Mouse (Mus musculus) kidney, postnatal 0 days (tissue): ENCODE measurements around the gene Zfp553. TPM values are rescaled to one million over a fixed set of nuclear protein-coding genes. Genes with fewer than 3 reads are reported as not detected.

ENCODE experiments used
- ATAC-seq: fragments of 200-750 bp; cut with Nextera tagmentation; replicated peaks from 2 replicates; pipeline ENCODE4 v1.8.0; 2017; ENCODE audit warnings: low read depth, moderate number of reproducible peaks, moderate TSS enrichment, moderate library complexity; ENCODE audit not compliant: low FRiP score
- DNase-seq: peaks from one replicate; pipeline ENCODE4 v3.0.0-alpha.2; 2016; ENCODE audit warnings: low spot score
- H3K27ac ChIP-seq: fragments of 300-500 bp; sonication (generic); 2 replicates; pipeline ENCODE4 v1.5.1; 2014; ENCODE audit warnings: mild to moderate bottlenecking
- H3K27me3 ChIP-seq: fragments of 300-500 bp; sonication (generic); 2 replicates; pipeline ENCODE4 v1.6.1; 2014; ENCODE audit warnings: low read length, mixed read lengths; ENCODE audit not compliant: insufficient read depth
- H3K36me3 ChIP-seq: fragments of 300-500 bp; sonication (generic); 2 replicates; pipeline ENCODE4 v1.6.1; 2014; ENCODE audit warnings: low read length, mixed read lengths; ENCODE audit not compliant: insufficient read depth
- H3K4me1 ChIP-seq: fragments of 300-500 bp; sonication (generic); replicated peaks from 2 replicates; pipeline ENCODE4 v1.6.1; 2014; ENCODE audit warnings: antibody characterized with exemption, low read length, mixed read lengths; ENCODE audit not compliant: insufficient read depth
- H3K4me2 ChIP-seq: fragments of 300-500 bp; sonication (generic); 2 replicates; pipeline ENCODE4 v1.6.1; 2014; ENCODE audit warnings: mild to moderate bottlenecking, low read length, moderate library complexity, mixed read lengths
- H3K4me3 ChIP-seq: fragments of 300-500 bp; sonication (generic); replicated peaks from 2 replicates; pipeline ENCODE4 v1.5.1; 2014; ENCODE audit warnings: low read depth, low read length
- H3K9ac ChIP-seq: fragments of 300-500 bp; sonication (generic); 2 replicates; pipeline ENCODE4 v1.6.1; 2014; ENCODE audit warnings: low read depth, low read length
- H3K9me3 ChIP-seq: fragments of 300-500 bp; sonication (generic); replicated peaks from 2 replicates; pipeline ENCODE4 v1.6.1; 2016; ENCODE audit warnings: low read length, inconsistent platforms, mixed read lengths
- CTCF ChIP-seq: IDR thresholded peaks from 2 replicates; pipeline ENCODE4 v1.5.1; 2016; ENCODE audit warnings: antibody characterized with exemption, low read depth, mild to moderate bottlenecking, moderate library complexity
- WGBS: fragments of 180-500 bp; shearing (Covaris S2); extraction: QIAGEN DNeasy Blood & Tissue Kit; methylation state at CpG from one replicate; pipeline ENCODE4 v1.1.7; 2014; 5-methylcytosine and 5-hydroxymethylcytosine counted together
- polyA plus RNA-seq: library from polyadenylated mRNA; unstranded; fragments of >200 nt; fragmentation: Nextera tagmentation; extraction: Ambion mirVana; gene quantifications from 2 replicates; pipeline ENCODE4 v1.2.1, GENCODE M21; 2015

The Zfp553 gene
- polyA plus RNA-seq, 1 experiment from 2014 or later = 22.3 TPM

- 86% methylated on average over 2 of the region's 2 CpGs for WGBS
- H3K4me2 ChIP-seq = no peak overlapping the region
- H3K36me3 ChIP-seq = peaks cover 16% of the 10 kb centered on the region; the same call in 1 of the 2 replicates
- no peak for DNase-seq
- H3K27ac ChIP-seq = no peak overlapping the region
- H3K27me3 ChIP-seq = no peaks in the 10 kb centered on the region
- H3K4me1 ChIP-seq = peaks cover 10% of the 10 kb centered on the region
- no peak for TF ChIP-seq CTCF
- H3K9ac ChIP-seq = no peak overlapping the region
- H3K9me3 ChIP-seq = no peaks in the 10 kb centered on the region
- no peak overlapping the region for H3K4me3 ChIP-seq
- ATAC-seq = no peak
These were observed 37.4 kb downstream of the Zfp553 start for GRCm38 (mm10) chr7:127270256-127270655.

- Histone ChIP-seq H3K9me3 (no peaks in the 10 kb centered on the region), H3K27me3 (no peaks in the 10 kb centered on the region), H3K4me3 (no peak overlapping the region), H3K4me1 (peaks cover 10% of the 10 kb centered on the region), H3K4me2 (no peak overlapping the region), H3K36me3 (peaks cover 16% of the 10 kb centered on the region; the same call in 1 of the 2 replicates), H3K27ac (no peak overlapping the region), H3K9ac (no peak overlapping the region)
- no peak for ATAC-seq
- no peak for DNase-seq
- 87% methylated on average over 5 of the region's 5 CpGs for WGBS
- TF ChIP-seq CTCF = no peak
These were observed 37.8 kb downstream of the Zfp553 start for GRCm38 (mm10) chr7:127270666-127271065.

DNA sequence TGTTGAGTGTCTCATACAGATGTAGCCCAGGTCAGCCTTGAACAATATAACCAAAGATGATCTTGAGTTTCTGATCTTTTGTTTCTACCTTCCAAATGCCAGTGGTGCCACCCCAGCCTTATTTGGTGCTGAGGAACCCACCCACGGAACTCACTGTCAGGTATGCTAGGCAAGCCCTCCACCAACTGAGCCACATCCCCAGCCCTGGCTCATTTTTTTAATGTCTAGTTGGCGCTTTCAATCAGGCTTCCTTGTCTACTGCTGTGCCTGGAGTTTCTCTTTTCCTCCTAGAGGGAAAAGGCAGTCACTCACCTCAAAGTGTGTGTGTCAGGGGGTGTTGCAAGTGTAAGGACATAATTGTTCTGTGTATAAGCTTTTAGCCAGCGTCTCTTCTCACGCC, 38.2 kb downstream of the Zfp553 start:
- peaks cover 10% of the 10 kb centered on the region for H3K4me1 ChIP-seq
- H3K4me2 ChIP-seq = peak overlapping the region; percentile 32
- H3K9me3 ChIP-seq = no peaks in the 10 kb centered on the region
- ATAC-seq = no peak
- no peak for DNase-seq
- no peak overlapping the region for H3K4me3 ChIP-seq
- H3K27ac ChIP-seq = no peak overlapping the region
- 92% methylated on average over 4 of the region's 4 CpGs for WGBS
- no peak overlapping the region; the same call in 1 of the 2 replicates for H3K9ac ChIP-seq
- no peak for TF ChIP-seq CTCF
- H3K27me3 ChIP-seq = no peaks in the 10 kb centered on the region
- peaks cover 16% of the 10 kb centered on the region; the same call in 1 of the 2 replicates for H3K36me3 ChIP-seq

- peaks cover 16% of the 10 kb centered on the region; the same call in 1 of the 2 replicates for H3K36me3 ChIP-seq
- no peaks in the 10 kb centered on the region for H3K9me3 ChIP-seq
- 0 out of 2 replicates have a peak overlapping the region, but pooled peaks have one; percentile 94 for H3K27ac ChIP-seq
- peaks cover 17% of the 10 kb centered on the region for H3K4me1 ChIP-seq
- no peak for DNase-seq
- H3K4me3 ChIP-seq = peak overlapping the region; percentile 91; the same call in 1 of the 2 replicates
- TF ChIP-seq CTCF = no peak
- H3K27me3 ChIP-seq = no peaks in the 10 kb centered on the region
- peak overlapping the region; percentile 93 for H3K4me2 ChIP-seq
- ATAC-seq = no peak
- 0 out of 2 replicates have a peak overlapping the region, but pooled peaks have one; percentile 92 for H3K9ac ChIP-seq
- WGBS = 94% methylated on average over 15 of the region's 15 CpGs
These were observed 39.7 kb downstream of the Zfp553 start for GRCm38 (mm10) chr7:127272566-127272965.

GRCm38 (mm10) chr7:127273118-127273923, 40.5 kb downstream of the Zfp553 start:
- TF ChIP-seq CTCF = no peak
- peak; percentile 50 for DNase-seq
- H3K4me3 ChIP-seq = peak overlapping the region; percentile 91
- peaks cover 16% of the 10 kb centered on the region; the same call in 1 of the 2 replicates for H3K36me3 ChIP-seq
- no peaks in the 10 kb centered on the region for H3K9me3 ChIP-seq
- H3K4me2 ChIP-seq = peak overlapping the region; percentile 93
- peak overlapping the region; percentile 92 for H3K9ac ChIP-seq
- no peaks in the 10 kb centered on the region for H3K27me3 ChIP-seq
- peak; percentile 29; the same call in 1 of the 2 replicates for ATAC-seq
- H3K4me1 ChIP-seq = peaks cover 17% of the 10 kb centered on the region
- peak overlapping the region; percentile 94 for H3K27ac ChIP-seq
- 10% methylated on average over 50 of the region's 50 CpGs for WGBS

- Histone ChIP-seq H3K27me3 (no peaks in the 10 kb centered on the region), H3K4me3 (peak within 1 kb of the TSS; percentile 91), H3K27ac (peak within 1 kb of the TSS; percentile 94), H3K4me1 (peaks cover 17% of the 10 kb centered on the region), H3K9ac (peak within 1 kb of the TSS; percentile 92), H3K9me3 (no peaks in the 10 kb centered on the region), H3K4me2 (peak within 1 kb of the TSS; percentile 93), H3K36me3 (peaks cover 13% of the 10 kb centered on the region; the same call in 1 of the 2 replicates)
- no peak for TF ChIP-seq CTCF
- peak; percentile 89 for ATAC-seq
- peak; percentile 93 for DNase-seq
- under 1% methylated on average over 39 of the region's 39 CpGs for WGBS
These were observed 41.3 kb downstream of the Zfp553 start, which contains the start of gene Sephs2 for GRCm38 (mm10) chr7:127273925-127274789. Gene Sephs2 (minus strand): TSS chr7:127274055.
